Mouse (Mus musculus): ENCODE data around the gene Ifitm3.
"Not testable (repeated sequence)": the region's sequence is repeated elsewhere in the genome, so short reads cannot be mapped to it uniquely, and the experiment has no call there.

Gene Ifitm3

DNA sequence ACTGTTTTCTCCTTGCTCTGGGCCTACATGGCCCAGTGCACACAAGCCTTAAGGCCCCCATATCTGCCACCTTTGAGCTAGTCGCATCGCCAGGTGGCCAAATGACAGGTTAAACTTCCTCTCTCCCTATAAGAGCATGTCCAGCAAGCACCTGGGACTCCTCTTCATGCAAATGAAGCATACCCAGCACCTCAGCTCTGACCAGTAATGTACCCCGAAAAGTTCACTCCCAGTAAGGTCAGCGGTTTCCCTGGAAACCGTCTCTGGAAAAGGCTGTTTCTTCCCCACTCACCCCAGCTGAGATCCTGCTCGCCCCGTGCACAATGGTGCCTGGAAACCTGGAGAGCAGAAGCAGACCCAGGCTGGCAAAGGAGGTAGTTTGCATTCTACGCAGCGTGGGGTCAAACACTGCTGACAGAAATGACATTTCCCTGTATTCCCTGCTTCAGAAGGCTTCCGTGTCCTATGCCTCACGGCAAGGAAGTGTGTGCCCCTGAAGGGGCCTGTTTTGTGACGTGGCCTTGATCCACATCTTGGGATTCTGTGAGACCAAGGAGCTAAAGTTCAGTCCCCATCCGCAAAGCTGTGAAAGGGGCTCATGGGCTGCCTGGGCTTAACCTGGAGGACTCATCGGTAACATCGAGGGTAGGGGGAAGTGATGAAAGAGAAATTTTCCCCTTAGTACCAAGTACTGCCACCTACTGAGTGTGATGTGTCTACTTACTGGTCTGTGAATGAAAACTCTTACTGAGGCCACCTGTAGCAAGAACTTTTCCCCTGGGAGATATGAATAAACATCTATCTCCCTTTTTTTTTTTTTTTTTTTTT lies 9.5 kb downstream of the Ifitm3 start:
- DNase-seq (ENCODE audit: low spot score), result no peak

DNA sequence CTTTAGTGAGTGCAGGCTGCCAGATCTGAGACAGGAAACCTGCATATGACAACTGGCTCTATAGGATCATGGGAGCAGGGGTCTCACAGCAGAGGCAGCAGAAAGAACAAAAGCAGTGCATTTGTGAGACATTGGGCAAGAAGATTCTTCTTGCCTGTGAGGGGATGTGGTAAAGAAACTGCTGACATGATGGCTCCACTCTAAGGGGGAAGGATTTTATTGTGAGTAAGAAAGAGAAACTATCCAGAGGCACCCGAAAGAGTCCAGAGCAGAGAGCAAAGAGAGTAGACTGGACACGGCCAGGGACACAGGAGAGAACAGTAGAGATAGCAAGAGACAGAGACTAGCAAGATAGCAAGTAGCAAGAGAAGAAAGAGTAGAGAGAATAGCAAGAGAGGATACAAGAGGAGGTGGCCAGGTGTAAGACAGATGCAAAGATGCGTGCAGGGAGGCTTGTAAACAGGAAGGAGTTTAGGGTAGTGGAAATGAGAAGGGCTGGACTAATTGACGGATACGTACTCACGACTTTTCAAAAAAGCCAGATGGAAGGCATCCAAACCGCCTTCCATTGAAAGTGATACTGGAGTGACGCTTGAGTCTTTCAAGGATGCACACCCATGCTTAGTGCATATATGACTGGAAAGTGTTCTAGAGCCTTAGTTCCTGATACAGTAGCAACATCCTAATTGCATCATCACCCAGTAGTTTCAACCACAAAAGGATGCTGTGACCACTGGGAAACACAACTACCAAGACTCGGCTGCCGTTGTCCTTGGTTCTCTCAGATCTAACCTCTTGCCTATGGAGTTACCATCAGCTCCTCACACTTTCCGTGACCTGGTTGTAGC lies 11.5 kb downstream of the Ifitm3 start:
- no peak for DNase-seq (ENCODE audit: low spot score)

DNA sequence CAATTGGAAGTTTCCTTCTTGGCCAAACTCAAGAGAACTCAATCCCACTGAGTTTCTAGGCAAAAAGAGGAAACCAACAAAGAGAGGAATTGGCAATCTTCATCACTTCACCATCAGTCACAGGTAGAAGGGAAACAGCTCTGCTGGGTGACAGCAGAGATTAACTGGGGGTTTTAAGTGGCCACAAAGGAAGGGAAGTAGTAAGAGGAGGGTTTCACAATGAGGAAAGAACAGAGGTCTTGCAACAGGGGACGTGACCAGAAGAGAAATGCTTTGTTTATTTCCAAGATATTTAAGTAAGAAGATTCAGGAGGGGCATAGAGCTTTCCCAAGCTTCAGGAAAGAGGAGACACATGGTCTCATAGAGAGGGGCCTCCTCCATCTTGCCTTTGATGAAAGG lies 12.8 kb downstream of the Ifitm3 start:
- no peak for DNase-seq (ENCODE audit: low spot score)

DNA sequence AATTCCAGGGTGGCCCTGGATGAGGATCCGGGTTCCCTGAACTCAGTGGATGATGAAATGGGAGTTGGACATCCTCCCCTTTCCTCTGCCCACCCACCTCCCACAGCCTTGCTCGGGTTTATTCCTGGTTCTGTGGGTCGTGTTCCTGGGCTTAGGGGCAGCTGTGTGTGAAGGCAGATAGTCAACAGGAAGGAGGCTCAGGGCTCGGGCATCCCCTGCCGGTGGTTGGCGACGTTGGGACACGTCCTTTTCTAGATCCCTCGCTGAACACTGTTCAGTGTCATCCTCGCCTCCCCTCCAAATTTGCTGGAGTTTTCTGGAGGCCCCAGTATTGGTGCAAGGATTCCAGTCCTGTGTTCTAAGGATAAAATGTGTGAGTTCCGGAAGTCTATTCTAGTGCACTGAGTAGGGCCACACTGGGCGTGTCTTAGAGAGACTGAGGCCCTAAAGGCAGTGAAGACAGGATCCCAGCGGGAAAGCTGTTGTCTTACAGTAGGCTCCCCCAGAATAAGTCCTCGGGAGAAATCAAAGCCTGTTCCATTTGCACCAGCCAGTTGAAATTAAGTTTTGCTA lies 19.4 kb downstream of the Ifitm3 start:
- DNase-seq (ENCODE audit: low spot score), result no peak

DNA sequence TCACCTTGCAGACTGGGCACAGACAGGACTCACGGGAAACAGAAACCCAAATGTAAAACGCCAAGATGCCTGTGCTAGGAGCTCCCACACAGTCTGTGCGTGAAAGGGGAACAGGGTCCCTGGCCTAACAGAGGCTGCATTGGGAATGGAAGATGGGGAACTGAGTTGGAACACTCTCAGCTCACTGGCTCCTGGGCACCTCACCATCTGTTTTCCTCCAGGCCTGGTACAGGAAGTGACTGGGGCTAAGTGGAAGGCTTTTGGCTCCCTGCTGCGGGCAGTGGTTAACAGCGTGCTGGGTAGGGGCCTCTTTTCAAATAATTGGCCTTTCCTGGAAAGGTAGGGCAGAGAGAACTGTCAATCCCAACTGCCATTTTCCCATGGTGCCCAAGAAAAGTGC lies 19.9 kb downstream of the Ifitm3 start:
- DNase-seq (ENCODE audit: low spot score), result no peak

DNA sequence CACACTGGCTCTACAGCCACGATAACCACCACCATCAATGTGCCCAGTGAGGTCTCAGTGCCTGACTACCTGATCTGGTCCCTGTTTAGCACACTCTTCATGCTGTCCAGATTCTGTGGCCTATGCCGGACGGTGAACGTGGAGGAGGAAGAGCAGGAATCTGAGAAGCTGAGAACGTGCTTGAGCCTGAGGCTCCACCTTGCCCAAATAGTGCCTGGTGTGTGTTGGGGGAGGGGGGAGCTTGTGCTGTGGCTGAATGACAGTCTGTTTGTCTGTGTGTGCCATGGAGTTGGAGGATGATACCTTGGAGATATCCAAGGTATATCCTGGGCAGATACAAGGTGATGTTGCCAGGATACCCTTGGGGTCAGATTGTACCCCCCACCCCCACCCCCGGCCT lies 20.4 kb downstream of the Ifitm3 start:
- no peak for DNase-seq (ENCODE audit: low spot score)

DNA sequence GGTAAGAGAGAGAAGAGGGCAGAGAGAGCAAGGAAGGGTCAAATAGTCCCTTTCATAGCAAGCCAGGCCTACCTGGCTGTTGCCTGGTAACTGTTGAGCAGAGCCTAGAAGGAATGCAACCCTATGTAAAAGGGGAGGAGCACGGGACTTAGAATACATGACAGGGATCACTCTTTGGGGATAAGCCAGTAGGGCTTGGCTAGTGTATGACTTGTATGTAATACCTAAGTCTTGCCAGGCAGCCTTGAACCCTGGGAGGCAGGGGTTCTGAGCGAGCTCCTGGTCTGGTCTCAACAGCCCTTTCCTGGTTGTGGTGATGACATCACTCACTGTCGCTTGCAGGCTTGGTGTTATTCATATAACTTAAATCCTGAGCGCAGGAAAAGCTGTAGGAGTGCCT lies 21.5 kb downstream of the Ifitm3 start:
- no peak for DNase-seq (ENCODE audit: low spot score)

DNA sequence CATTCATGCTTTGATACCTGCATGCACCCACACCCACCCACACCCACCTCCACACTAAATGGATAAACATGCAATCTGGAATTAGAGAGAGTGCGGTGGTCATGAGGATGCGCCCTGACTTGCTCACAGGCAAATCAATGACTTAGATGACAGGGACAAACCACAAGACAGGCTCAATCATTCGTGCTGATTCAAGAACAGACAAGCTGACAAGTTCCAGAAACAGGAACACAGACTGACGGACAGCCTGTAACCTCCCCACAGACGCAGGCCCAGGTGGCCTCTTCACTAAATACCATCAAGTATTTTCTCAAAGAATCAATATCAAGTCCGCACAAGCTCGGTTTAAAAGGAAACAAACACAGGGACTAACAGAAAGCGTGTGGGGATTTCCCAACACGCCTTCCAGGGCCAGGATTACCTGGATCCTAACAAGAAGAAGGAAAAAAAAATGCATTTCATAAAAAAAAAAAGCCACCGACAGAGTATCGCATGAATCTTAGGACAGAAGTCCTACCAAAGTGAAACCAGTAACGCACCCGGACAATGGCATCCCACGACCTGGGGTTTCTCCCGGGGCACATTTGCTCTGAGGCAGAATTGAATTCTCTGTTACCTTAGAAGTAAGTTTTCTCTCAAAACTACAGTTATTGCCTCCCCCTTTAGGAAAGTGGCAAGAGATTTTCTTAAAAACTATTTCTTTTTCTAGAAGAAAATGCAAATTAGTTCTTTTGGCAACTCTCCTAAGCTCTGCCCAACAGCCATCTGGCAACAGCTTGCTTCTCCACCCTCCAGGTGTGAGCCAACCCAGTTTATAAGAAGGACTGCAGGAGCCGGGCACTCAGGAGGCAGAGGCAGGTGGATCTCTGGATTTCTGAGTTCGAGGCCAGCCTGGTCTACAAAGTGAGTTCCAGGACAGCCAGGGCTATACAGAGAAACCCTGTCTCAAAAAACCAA lies 23.1 kb downstream of the Ifitm3 start:
- DNase-seq (ENCODE audit: low spot score), result no peak

DNA sequence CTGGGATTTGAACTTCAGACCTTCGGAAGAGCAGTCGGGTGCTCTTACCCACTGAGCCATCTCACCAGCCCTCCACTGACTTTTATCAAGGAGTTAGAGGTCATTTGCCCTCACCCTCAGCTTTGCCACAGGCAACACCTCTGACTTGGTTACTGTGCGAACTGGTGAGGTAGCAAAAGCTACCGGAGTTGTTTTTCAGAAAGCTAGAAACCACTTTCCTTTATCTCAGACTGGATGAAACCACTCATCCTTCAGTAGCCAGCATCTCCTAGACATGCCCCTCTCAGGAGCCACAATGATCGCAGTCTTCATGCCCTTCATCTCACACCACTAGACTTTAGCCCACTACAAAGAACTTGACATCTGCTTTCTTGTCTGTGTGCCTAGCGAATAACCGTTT lies 27.6 kb downstream of the Ifitm3 start:
- no peak for DNase-seq (ENCODE audit: low spot score)

DNA sequence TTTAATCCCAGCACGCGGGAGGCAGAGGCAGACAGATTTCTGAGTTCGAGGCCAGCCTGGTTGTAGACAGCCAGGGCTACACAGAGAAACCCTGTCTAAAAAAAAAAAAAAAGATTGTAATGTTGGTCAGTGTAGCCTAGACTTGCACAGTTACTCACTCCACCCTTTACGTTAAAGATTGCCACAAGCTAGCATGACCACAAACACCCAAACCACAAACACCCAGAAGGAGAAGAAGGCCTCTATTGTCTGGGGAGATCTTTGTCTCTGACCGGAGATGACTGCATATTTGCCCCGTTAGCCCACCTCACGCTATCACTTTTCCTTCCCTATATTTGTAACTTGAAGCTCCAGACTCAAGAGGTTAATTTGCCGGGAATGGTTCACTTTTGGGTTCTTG lies 28.9 kb downstream of the Ifitm3 start:
- DNase-seq (ENCODE audit: low spot score), result no peak

DNA sequence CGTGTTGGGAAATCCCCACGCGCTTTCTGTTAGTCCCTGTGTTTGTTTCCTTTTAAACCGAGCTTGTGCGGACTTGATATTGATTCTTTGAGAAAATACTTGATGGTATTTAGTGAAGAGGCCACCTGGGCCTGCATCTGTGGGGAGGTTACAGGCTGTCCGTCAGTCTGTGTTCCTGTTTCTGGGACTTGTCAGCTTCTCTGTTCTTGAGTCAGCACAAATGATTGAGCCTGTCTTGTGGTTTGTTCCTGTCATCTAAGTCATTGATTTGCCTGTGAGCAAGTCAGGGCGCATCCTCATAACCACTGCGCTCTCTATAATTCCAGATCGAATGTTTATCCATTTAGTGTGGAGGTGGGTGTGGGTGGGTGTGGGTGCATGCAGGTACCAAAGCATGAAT lies 33.9 kb downstream of the Ifitm3 start:
- not testable (repeated sequence) for DNase-seq (ENCODE audit: low spot score)

DNA sequence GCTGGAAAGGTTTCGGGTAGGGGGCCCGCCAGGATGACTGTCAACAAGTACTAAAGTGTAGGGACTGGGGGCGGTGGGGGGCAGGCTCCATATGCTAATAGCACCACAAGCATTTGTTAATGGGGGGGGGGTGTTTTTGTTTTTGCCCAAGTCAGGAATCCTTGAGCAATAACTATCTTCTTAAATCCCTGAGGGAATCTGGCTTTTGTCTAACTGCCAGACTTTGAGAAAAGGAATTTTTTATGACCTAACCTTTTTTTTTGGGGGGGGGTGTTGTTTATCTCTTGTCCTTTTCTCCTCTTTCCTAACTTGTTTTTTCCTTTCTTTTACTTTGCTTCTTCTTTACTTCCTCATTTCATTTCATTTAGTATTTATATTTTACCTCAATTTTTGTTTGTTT lies 35.1 kb downstream of the Ifitm3 start:
- DNase-seq (ENCODE audit: low spot score), result no peak

DNA sequence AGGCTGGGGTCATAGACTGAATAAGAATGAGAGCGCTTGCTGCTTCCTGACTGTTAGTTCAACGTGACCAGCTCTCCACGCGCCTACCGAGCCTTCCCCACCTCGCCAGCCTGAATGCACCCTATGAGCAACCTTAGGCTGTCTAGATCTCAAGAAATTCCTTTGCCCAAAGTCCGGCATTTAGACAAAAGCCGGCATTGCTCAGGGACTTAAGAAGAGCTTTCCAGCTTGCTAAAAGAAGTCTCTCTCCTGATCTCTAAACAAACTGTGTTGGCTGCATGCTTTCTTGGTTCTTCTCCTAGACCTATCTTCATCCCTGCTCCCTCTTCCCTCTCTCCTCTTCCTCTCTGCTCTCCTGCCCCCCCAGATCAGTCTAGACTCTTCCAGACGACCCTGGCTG lies 35.6 kb downstream of the Ifitm3 start:
- no peak for DNase-seq (ENCODE audit: low spot score)

DNA sequence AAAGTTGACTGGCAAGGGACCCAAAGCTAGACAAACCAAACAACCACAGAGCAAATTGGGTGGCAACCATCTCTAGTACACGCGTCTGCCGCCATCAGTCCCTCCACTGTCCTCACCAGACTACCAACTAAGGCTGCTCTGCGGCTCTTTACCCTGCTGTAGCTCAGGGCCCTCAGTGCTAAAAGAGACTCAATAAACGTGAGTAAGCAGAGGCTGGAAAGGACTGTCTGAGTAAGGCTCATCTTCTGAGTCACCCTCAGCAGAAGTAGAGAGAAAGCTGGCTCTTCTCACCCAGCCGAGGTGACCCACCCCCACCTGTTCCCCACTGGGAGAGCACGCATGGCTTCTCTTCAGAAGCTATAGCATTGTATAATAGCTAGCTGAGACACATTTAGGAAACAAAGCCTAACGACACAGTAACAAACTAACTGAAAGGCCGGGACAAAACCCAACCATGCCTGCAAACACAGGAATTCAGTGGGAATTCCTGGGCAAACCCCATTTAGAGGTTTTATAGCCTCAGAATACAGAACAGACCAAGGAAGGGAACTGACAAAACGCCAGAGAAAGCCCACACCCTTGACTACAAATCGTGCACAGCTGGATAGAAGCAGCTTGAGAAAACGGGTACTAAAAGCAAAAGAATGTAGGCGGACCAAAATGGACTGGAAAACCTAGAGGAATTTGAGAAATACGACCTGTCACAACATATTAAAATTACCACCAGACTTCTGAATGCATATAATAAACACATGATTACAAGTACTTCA lies 37.0 kb downstream of the Ifitm3 start:
- no peak for DNase-seq (ENCODE audit: low spot score)

DNA sequence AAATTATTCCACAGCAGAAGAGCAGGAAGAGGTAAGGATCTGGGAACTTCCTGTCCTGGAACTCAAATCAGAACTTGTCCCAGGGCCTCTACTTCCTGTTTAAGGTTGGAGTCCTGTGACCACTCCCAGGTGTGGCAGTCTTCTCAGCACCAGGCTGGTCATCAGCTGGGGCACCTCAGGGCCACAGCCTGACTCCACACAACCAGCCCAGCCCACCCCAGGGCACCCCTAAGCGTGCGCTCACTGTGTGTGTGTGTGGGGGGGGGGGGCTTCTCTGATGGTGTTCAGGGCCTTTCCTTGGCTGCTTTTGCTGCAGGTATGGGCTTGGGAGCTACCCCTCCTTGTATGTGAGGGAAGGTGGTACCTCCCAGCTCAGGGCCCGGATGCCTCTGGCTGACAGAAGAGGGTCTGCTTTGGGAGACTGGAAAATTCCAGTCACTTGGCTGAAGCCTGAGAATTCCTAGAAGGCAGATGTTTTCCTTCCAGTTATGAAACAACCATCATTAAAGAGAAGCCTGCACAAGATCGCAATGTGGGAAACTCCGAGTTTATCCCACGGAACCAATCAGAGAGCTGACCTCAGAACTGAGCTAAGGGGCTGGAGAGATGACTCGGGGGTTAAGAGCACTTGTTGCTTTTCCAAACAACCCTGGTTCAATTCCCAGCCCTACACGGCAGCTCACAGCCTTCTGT lies 38.9 kb downstream of the Ifitm3 start:
- no peak for DNase-seq (ENCODE audit: low spot score)

DNA sequence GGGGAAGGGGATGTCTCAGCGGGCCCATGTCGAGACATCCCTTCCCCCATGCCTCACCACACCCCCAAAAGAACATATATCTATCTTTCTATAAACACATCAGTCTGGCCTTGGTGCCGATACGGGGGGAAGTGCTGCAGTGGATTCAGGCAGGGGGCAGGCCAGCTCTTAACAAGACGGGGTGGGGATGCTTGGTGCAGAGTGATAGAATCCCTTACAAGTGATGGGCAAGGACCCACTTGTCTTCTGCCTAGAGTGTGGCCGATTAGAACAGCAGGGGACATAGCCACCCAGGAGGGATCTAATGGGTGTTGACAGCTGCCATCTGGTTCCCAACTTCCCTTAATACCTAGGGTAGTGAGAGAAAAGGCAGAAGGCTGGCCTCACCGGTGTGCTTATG lies 39.6 kb downstream of the Ifitm3 start:
- DNase-seq (ENCODE audit: low spot score), result no peak

DNA sequence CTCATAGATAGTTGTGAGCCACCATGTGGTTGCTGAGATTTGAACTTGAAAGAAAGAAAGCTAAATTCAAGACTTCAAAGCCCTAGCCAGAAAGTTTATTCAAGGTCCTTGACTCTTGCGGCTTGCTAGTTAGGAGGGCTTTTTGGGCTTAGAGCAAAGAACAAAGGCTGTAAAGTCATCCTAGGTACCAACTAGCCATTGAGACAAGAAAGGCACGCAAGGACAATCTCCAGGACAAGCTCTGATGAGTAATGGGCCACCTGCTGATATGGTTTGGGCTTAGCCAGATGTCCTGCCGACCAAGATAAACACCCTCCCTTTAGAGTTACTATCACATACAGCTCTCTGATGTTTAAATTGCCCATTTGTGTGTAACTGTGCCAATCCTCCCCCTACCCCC lies 41.9 kb downstream of the Ifitm3 start:
- DNase-seq (ENCODE audit: low spot score), result not testable (repeated sequence)

DNA sequence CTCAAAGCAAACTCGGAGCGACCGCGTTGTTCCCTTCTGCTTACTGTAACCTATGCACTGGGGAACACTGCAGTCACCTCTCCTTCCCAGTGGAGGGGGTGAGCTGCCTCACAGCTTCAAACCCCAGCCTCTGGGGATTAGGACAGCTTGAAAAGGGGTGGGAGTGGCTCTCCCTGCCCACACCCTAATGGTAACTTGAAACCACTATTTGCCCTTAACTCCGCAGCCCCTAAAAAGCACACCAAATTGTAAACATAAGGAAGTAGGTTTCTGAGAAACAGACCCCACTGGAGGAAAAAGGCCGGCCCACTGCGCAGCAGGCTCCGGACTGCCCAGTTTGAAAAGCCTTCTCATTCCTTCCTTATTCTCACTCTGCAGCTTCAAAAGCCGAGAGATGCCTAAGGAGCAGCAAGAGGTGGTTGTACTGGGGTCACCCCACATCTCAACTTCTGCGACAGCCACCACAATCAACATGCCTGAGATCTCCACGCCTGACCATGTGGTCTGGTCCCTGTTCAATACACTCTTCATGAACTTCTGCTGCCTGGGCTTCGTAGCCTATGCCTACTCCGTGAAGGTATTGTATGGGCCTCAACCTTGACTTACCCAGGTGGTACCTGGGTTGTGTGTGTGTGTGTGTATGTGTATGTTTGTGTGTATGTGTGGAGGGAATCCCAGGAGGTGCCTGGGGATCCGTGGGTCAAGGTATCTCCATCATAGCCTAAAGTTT lies 42.5 kb downstream of the Ifitm3 start:
- peak; percentile 71 for DNase-seq (ENCODE audit: low spot score)

DNA sequence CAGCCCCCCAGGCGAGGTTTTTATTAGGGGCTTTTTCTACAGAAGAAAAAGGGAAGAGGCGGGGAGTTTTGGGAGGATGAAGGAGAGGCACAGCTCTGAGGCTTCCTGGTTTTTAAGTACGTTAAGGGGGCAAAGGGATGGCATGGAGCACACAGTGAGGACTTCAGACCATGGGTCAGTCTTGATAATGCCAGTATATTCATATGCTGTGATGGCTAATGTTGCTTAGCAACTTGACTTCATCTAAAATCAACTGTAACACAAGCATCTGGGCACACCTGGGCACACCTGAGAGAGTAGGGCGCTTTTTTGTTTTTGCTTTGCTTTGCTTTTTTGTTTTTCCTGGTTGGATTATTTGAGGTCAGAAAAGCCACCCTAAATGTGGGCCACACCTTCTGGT lies 43.6 kb downstream of the Ifitm3 start, which contains the start of gene Ifitm1:
Gene Ifitm1, plus strand, starts transcription at position 301 of the 400 bp plus-strand sequence.
- DNase-seq (ENCODE audit: low spot score), result no peak

DNA sequence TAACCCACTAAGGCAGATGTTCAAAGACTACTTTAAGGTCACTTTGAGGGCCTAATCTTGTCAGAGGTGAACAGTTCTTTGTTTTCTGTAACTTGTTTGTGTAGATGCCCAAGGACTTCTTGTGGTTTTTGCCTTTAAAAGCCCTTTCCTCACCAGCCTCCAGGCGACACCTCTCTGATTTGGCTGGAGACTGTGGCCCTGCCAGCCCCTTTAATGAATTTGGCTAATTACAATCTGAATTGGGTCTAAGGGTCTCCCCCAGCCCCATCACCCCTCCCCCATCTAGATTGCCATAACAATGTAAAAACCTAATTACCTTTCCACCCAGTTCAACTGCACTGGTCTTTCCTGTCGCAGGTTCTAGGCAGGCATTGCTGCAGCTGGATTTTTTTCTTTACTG lies 47.8 kb downstream of the Ifitm3 start:
- DNase-seq (ENCODE audit: low spot score), result no peak

Data from embryo, embryonic 10 days (tissue).